18 mouse cellular contexts compared by ENCODE assay signal in genomic region chr14:60121572-60121971, GRCm38 (mm10).
"Had no signal": no experiment of that assay in that cellular context is flagged by ENCODE, and none has a peak within 500 bp of the region (broad histone marks: within the 10 kb centered on the region; RNA-seq: fewer than 3 reads in every experiment).

No protein-coding gene starts in this region.

- H3K27ac ChIP-seq: intestine, embryonic 15.5 days; left cerebral cortex, adult 2 months; limb, embryonic 10.5 days; liver, embryonic 15.5 days; macrophage; neural tube, embryonic 12.5 days; stomach, embryonic 15.5 days had no signal

- H3K4me3 ChIP-seq: intestine, embryonic 15.5 days; left cerebral cortex, adult 2 months; limb, embryonic 10.5 days; liver, embryonic 15.5 days; megakaryocyte, embryonic 14.5 days; neural tube, embryonic 12.5 days; stomach, embryonic 15.5 days had no signal

- H3K4me1 ChIP-seq: limb, embryonic 10.5 days; liver, embryonic 15.5 days; neural tube, embryonic 12.5 days; stomach, embryonic 15.5 days had no signal

- H3K9ac ChIP-seq: intestine, embryonic 15.5 days; liver, embryonic 15.5 days; neural tube, embryonic 12.5 days; stomach, embryonic 15.5 days had no signal

- H3K27me3 ChIP-seq: intestine, embryonic 15.5 days; liver, embryonic 15.5 days; neural tube, embryonic 12.5 days; stomach, embryonic 15.5 days had no signal

- H3K9me3 ChIP-seq: intestine, embryonic 15.5 days; limb, embryonic 10.5 days; liver, embryonic 15.5 days; megakaryocyte, embryonic 14.5 days; neural tube, embryonic 12.5 days; stomach, embryonic 15.5 days had no signal

- DNase-seq: kidney, adult 18-20 months; kidney, postnatal 10 days; kidney, postnatal 4 days; lung, adult 2 months; right cerebral cortex, postnatal 4 days; spleen, adult 18-20 months; thymus, adult 2 months; thymus, postnatal 25 days had no signal

- H3K36me3 ChIP-seq: intestine, embryonic 15.5 days; limb, embryonic 10.5 days; liver, embryonic 15.5 days; neural tube, embryonic 12.5 days; stomach, embryonic 15.5 days had no signal

- H3K4me2 ChIP-seq: intestine, embryonic 15.5 days; liver, embryonic 11.5 days; liver, embryonic 15.5 days; neural tube, embryonic 12.5 days; stomach, embryonic 15.5 days had no signal

- ATAC-seq: intestine, embryonic 15.5 days; lung, postnatal 0 days had no signal
